Mouse (Mus musculus): ENCODE measurements around the gene Pde12. TPM values are rescaled to one million over a fixed set of nuclear protein-coding genes. Genes with fewer than 3 reads are reported as not detected.

The Pde12 gene
- polyA plus RNA-seq, 1 experiment = 3.3 TPM

GRCm38 (mm10) chr14:26651901-26652300 is 17.8 kb downstream of the Pde12 start:
- TF ChIP-seq CTCF (IDR thresholded peaks at IDR 0.05; ENCODE audit: control insufficient read depth, insufficient read depth, low read length) (no peak), POLR2A (IDR thresholded peaks at IDR 0.05; ENCODE audit: borderline replicate concordance, control insufficient read depth, low read depth, low read length) (no peak)
- Histone ChIP-seq H3K4me1 (ENCODE audit: control insufficient read depth, insufficient read depth, low read length) (no peaks in the 10 kb centered on the region), H3K27ac (ENCODE audit: control insufficient read depth, insufficient read depth, low read depth, low read length, poor library complexity) (no peak overlapping the region), H3K4me3 (replicated peaks; ENCODE audit: control insufficient read depth, low read depth, low read length) (no peak overlapping the region)

- H3K4me3 ChIP-seq (replicated peaks; ENCODE audit: control insufficient read depth, low read depth, low read length) = no peak overlapping the region
- TF ChIP-seq CTCF (IDR thresholded peaks at IDR 0.05; ENCODE audit: control insufficient read depth, insufficient read depth, low read length) (no peak), POLR2A (IDR thresholded peaks at IDR 0.05; ENCODE audit: borderline replicate concordance, control insufficient read depth, low read depth, low read length) (no peak)
- WGBS = 82% methylated on average over 2 of the region's 2 CpGs
- H3K27ac ChIP-seq (ENCODE audit: control insufficient read depth, insufficient read depth, low read depth, low read length, poor library complexity) = no peak overlapping the region
- H3K4me1 ChIP-seq (ENCODE audit: control insufficient read depth, insufficient read depth, low read length) = no peaks in the 10 kb centered on the region; the same call in 1 of the 2 replicates
These were observed 21.9 kb downstream of the Pde12 start for GRCm38 (mm10) chr14:26647811-26648210.

- Histone ChIP-seq H3K4me3 (replicated peaks; ENCODE audit: control insufficient read depth, low read depth, low read length) (no peak overlapping the region), H3K4me1 (ENCODE audit: control insufficient read depth, insufficient read depth, low read length) (no peaks in the 10 kb centered on the region; the same call in 1 of the 2 replicates), H3K27ac (ENCODE audit: control insufficient read depth, insufficient read depth, low read depth, low read length, poor library complexity) (no peak overlapping the region)
- 57% methylated on average over 5 of the region's 5 CpGs for WGBS
- TF ChIP-seq CTCF (IDR thresholded peaks at IDR 0.05; ENCODE audit: control insufficient read depth, insufficient read depth, low read length) = no peak
- TF ChIP-seq POLR2A (IDR thresholded peaks at IDR 0.05; ENCODE audit: borderline replicate concordance, control insufficient read depth, low read depth, low read length) = no peak
These were observed 23.6 kb downstream of the Pde12 start for GRCm38 (mm10) chr14:26645989-26646650.

GRCm38 (mm10) chr14:26643006-26643624 is 26.6 kb downstream of the Pde12 start:
- Histone ChIP-seq H3K4me3 (replicated peaks; ENCODE audit: control insufficient read depth, low read depth, low read length) (no peak overlapping the region), H3K4me1 (ENCODE audit: control insufficient read depth, insufficient read depth, low read length) (no peaks in the 10 kb centered on the region; the same call in none of the 2 replicates), H3K27ac (ENCODE audit: control insufficient read depth, insufficient read depth, low read depth, low read length, poor library complexity) (no peak overlapping the region)
- 50% methylated on average over 3 of the region's 3 CpGs for WGBS
- TF ChIP-seq CTCF (IDR thresholded peaks at IDR 0.05; ENCODE audit: control insufficient read depth, insufficient read depth, low read length) = no peak
- no peak for TF ChIP-seq POLR2A (IDR thresholded peaks at IDR 0.05; ENCODE audit: borderline replicate concordance, control insufficient read depth, low read depth, low read length)

GRCm38 (mm10) chr14:26639961-26640360 is 29.7 kb downstream of the Pde12 start:
- Histone ChIP-seq H3K4me3 (replicated peaks; ENCODE audit: control insufficient read depth, low read depth, low read length) (peak overlapping the region; percentile 42), H3K4me1 (ENCODE audit: control insufficient read depth, insufficient read depth, low read length) (no peaks in the 10 kb centered on the region; the same call in none of the 2 replicates), H3K27ac (ENCODE audit: control insufficient read depth, insufficient read depth, low read depth, low read length, poor library complexity) (no peak overlapping the region)
- 43% methylated on average over 2 of the region's 2 CpGs for WGBS
- TF ChIP-seq POLR2A (IDR thresholded peaks at IDR 0.05; ENCODE audit: borderline replicate concordance, control insufficient read depth, low read depth, low read length) (no peak), CTCF (IDR thresholded peaks at IDR 0.05; ENCODE audit: control insufficient read depth, insufficient read depth, low read length) (0 out of 2 replicates have a peak, but pooled peaks have one; percentile 2)

GRCm38 (mm10) chr14:26639251-26639650 is 30.4 kb downstream of the Pde12 start:
- no peak for TF ChIP-seq POLR2A (IDR thresholded peaks at IDR 0.05; ENCODE audit: borderline replicate concordance, control insufficient read depth, low read depth, low read length)
- no peak for TF ChIP-seq CTCF (IDR thresholded peaks at IDR 0.05; ENCODE audit: control insufficient read depth, insufficient read depth, low read length)
- 2% methylated on average over 11 of the region's 11 CpGs for WGBS
- Histone ChIP-seq H3K4me3 (replicated peaks; ENCODE audit: control insufficient read depth, low read depth, low read length) (peak overlapping the region; percentile 59), H3K4me1 (ENCODE audit: control insufficient read depth, insufficient read depth, low read length) (no peaks in the 10 kb centered on the region; the same call in none of the 2 replicates), H3K27ac (ENCODE audit: control insufficient read depth, insufficient read depth, low read depth, low read length, poor library complexity) (peak overlapping the region; percentile 12; the same call in 1 of the 2 replicates)

GRCm38 (mm10) chr14:26638708-26639084 is 31.0 kb downstream of the Pde12 start:
- peak overlapping the region; percentile 91 for H3K27ac ChIP-seq (ENCODE audit: control insufficient read depth, insufficient read depth, low read depth, low read length, poor library complexity)
- H3K4me3 ChIP-seq (replicated peaks; ENCODE audit: control insufficient read depth, low read depth, low read length) = peak overlapping the region; percentile 96
- H3K4me1 ChIP-seq (ENCODE audit: control insufficient read depth, insufficient read depth, low read length) = no peaks in the 10 kb centered on the region; the same call in none of the 2 replicates
- TF ChIP-seq CTCF (IDR thresholded peaks at IDR 0.05; ENCODE audit: control insufficient read depth, insufficient read depth, low read length) (no peak), POLR2A (IDR thresholded peaks at IDR 0.05; ENCODE audit: borderline replicate concordance, control insufficient read depth, low read depth, low read length) (peak; percentile 44; the same call in 1 of the 2 replicates)
- WGBS = under 1% methylated on average over 16 of the region's 16 CpGs

GRCm38 (mm10) chr14:26637851-26638707 is 31.6 kb downstream of the Pde12 start, which contains the start of gene Arf4:
Gene Arf4 (plus strand): TSS chr14:26638074.
- Histone ChIP-seq H3K27ac (ENCODE audit: control insufficient read depth, insufficient read depth, low read depth, low read length, poor library complexity) (peak within 1 kb of the TSS; percentile 91), H3K4me3 (replicated peaks; ENCODE audit: control insufficient read depth, low read depth, low read length) (peak within 1 kb of the TSS; percentile 96), H3K4me1 (ENCODE audit: control insufficient read depth, insufficient read depth, low read length) (no peaks in the 10 kb centered on the region; the same call in none of the 2 replicates)
- WGBS = under 1% methylated on average over 83 of the region's 83 CpGs
- TF ChIP-seq CTCF (IDR thresholded peaks at IDR 0.05; ENCODE audit: control insufficient read depth, insufficient read depth, low read length) (no peak), POLR2A (IDR thresholded peaks at IDR 0.05; ENCODE audit: borderline replicate concordance, control insufficient read depth, low read depth, low read length) (peak; percentile 87)
